Mouse (Mus musculus) neural tube, embryonic 15.5 days (tissue): Measurements from ENCODE around the gene Olfr1085. TPM values are rescaled to one million over a fixed set of nuclear protein-coding genes. Genes with fewer than 3 reads are reported as not detected.
"Not testable (repeated sequence)": the region's sequence is repeated elsewhere in the genome, so short reads cannot be mapped to it uniquely, and the experiment has no call there.

Experiments
- ATAC-seq: fragments of 200-750 bp; cut with Nextera tagmentation; 2 replicates; pipeline ENCODE4 v1.8.0; 2017; ENCODE audit warnings: mild to moderate bottlenecking, moderate TSS enrichment, moderate library complexity; ENCODE audit not compliant: low FRiP score
- H3K27ac ChIP-seq: fragments of 300-500 bp; sonication (generic); replicated peaks from 2 replicates; pipeline ENCODE4 v1.5.1; 2015; ENCODE audit warnings: mild to moderate bottlenecking, inconsistent platforms
- H3K27me3 ChIP-seq: fragments of 300-500 bp; sonication (generic); replicated peaks from 2 replicates; pipeline ENCODE4 v1.6.1; 2015; ENCODE audit warnings: inconsistent platforms
- H3K36me3 ChIP-seq: fragments of 300-500 bp; sonication (generic); 2 replicates; pipeline ENCODE4 v1.6.1; 2015; ENCODE audit warnings: inconsistent platforms
- H3K4me1 ChIP-seq: fragments of 300-500 bp; sonication (generic); 2 replicates; pipeline ENCODE4 v1.6.1; 2015; ENCODE audit warnings: inconsistent platforms
- H3K4me2 ChIP-seq: fragments of 300-500 bp; sonication (generic); 2 replicates; pipeline ENCODE4 v1.6.1; 2015; ENCODE audit warnings: inconsistent platforms, mild to moderate bottlenecking, moderate library complexity
- H3K4me3 ChIP-seq: fragments of 300-500 bp; sonication (generic); replicated peaks from 2 replicates; pipeline ENCODE4 v1.5.1; 2015; ENCODE audit warnings: mild to moderate bottlenecking, inconsistent platforms
- H3K9ac ChIP-seq: fragments of 300-500 bp; sonication (generic); replicated peaks from 2 replicates; pipeline ENCODE4 v1.6.1; 2015; ENCODE audit warnings: mild to moderate bottlenecking, inconsistent platforms
- H3K9me3 ChIP-seq: fragments of 300-500 bp; sonication (generic); replicated peaks from 2 replicates; pipeline ENCODE4 v1.6.1; 2016; ENCODE audit warnings: inconsistent platforms
- WGBS: fragments of 180-500 bp; shearing (Covaris S2); methylation state at CpG from one replicate; pipeline ENCODE4 v1.1.7; 2015; ENCODE audit warnings: mixed read lengths; 5-methylcytosine and 5-hydroxymethylcytosine counted together
- polyA plus RNA-seq: library from polyadenylated mRNA; unstranded; fragments of >200 nt; fragmentation: Nextera tagmentation; extraction: Ambion mirVana; gene quantifications from 2 replicates; pipeline ENCODE4 v1.2.1, GENCODE M21; 2015

The Olfr1085 gene
- not detected in 2 replicates for polyA plus RNA-seq

DNA sequence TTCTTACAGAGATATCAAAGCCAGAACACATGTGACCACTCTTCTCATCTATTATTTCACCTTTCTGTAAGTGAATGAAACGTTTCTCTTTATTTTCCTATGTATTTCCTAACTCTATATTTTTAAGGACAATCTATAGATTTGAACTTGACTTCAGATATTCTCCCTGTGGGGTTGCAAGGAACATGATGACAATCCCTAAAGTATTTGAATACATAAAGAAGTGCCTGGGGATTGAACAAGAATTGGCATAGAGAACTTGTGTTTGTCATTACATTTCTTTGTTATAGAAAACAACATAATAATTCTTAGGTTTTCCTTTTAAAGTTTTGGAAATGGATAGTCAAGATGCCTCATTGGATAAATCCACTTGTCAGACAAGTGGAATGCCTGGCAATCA is at the start of gene Olfr1085:
Gene Olfr1085 (minus strand): TSS at position 101 of the 400 bp plus-strand sequence.
- WGBS, result 33% methylated on average over 1 of the region's 1 CpGs
- H3K36me3 ChIP-seq, result no peaks in the 10 kb centered on the region
- H3K9me3 ChIP-seq, result no peaks in the 10 kb centered on the region
- H3K4me3 ChIP-seq, result no peak within 1 kb of the TSS
- H3K27me3 ChIP-seq, result no peaks in the 10 kb centered on the region
- ATAC-seq, result no peak
- H3K9ac ChIP-seq, result no peak within 1 kb of the TSS
- no peaks in the 10 kb centered on the region for H3K4me1 ChIP-seq
- H3K27ac ChIP-seq, result no peak within 1 kb of the TSS
- no peak within 1 kb of the TSS for H3K4me2 ChIP-seq

DNA sequence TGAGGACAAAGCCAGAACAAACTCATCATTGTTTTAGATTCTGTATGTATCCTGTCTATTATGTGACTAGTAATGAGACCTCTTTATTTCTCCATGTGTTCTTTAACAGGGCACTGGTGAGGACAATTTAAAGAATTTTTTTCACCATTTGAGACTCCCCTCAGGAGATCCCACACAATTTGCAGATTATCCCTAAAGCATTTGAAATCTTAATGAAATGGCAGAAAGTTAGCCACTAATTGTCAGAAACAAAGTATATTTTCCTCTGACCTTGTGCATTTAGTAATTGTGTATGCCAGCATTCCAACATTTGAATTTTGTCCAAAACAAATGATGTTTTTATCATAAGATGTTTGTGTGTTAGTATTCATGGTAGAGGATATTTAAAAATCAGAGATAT is 36.5 kb upstream of the Olfr1085 start, which contains the start of gene Olfr1087:
Gene Olfr1087 (minus strand): TSS at position 101 of the 400 bp plus-strand sequence.
- Histone ChIP-seq H3K9ac (no peak within 1 kb of the TSS), H3K4me1 (no peaks in the 10 kb centered on the region), H3K4me3 (no peak within 1 kb of the TSS), H3K27ac (no peak within 1 kb of the TSS), H3K36me3 (no peaks in the 10 kb centered on the region), H3K9me3 (no peaks in the 10 kb centered on the region), H3K4me2 (no peak within 1 kb of the TSS), H3K27me3 (no peaks in the 10 kb centered on the region)
- ATAC-seq, result no peak

DNA sequence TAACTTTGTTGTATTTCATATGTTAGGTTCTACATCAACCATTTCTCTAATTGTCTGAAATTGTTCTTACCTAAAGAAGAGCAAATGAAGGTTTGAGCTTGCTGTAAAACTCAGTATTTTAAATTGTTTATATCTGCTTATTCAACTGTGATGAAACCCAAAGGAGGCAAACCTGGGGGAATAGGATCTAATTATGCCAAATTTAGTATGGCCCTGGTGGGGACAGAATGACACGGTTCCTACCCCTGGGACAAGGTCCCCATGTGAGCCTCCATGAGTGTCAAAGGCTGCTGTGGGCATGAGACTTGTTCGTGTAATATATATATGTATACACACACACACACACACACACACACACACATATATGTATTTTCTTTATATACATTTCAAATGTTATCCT is 18.2 kb upstream of the Olfr1085 start, which contains the start of gene Olfr1086:
Gene Olfr1086 (minus strand): TSS at position 101 of the 400 bp plus-strand sequence.
- H3K4me2 ChIP-seq, result no peak within 1 kb of the TSS

DNA sequence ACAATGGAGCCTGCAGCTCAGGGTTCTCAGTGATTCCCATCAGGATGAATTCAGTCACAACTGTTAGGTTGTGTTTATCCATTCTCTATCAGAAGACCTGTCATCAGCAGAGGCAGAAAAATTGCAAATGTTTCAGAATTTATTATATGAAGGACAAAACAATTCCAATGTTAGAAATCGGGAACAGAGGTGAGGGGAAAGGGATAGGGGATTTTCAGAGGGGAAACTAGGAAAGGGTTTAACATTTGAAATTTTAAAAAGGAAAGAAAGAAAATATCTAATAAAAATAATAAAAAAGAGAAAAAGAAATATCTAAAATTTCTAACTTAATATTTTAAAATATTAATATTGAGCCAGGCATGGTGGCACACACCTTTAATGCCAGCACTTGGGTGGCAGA is 22.2 kb downstream of the Olfr1085 start, which contains the start of gene Olfr1084:
Gene Olfr1084 (minus strand): TSS at position 101 of the 400 bp plus-strand sequence.
- not testable (repeated sequence) for ATAC-seq, H3K4me2 ChIP-seq, H3K36me3 ChIP-seq, H3K27ac ChIP-seq, H3K9me3 ChIP-seq, H3K4me1 ChIP-seq, H3K4me3 ChIP-seq, H3K9ac ChIP-seq, H3K27me3 ChIP-seq
- WGBS, result 86% methylated on average over 1 of the region's 1 CpGs

More for the DNA sequence above, 18.2 kb upstream of the Olfr1085 start, which contains the start of gene Olfr1086:
- 77% methylated on average over 2 of the region's 2 CpGs for WGBS
- no peak for ATAC-seq
- Histone ChIP-seq H3K4me3 (no peak within 1 kb of the TSS), H3K27me3 (no peaks in the 10 kb centered on the region), H3K36me3 (no peaks in the 10 kb centered on the region), H3K4me1 (no peaks in the 10 kb centered on the region), H3K9ac (no peak within 1 kb of the TSS), H3K27ac (no peak within 1 kb of the TSS), H3K9me3 (no peaks in the 10 kb centered on the region)

Other genes with a start within 250 kb of the Olfr1085 start
- not detected in 2 replicates for gene Olfr1061, start 248.0 kb downstream of the Olfr1085 start, polyA plus RNA-seq
- not detected in 2 replicates for gene Olfr1062, start 235.3 kb downstream of the Olfr1085 start, polyA plus RNA-seq
- gene Olfr1065, start 211.4 kb downstream of the Olfr1085 start, polyA plus RNA-seq, result not detected in 2 replicates
- not detected in 2 replicates for gene Olfr1066, start 205.8 kb downstream of the Olfr1085 start, polyA plus RNA-seq
- not detected in 2 replicates for gene Olfr228, start 174.6 kb downstream of the Olfr1085 start, polyA plus RNA-seq
- gene Olfr1076, start 153.6 kb downstream of the Olfr1085 start, polyA plus RNA-seq, result not detected in 2 replicates
- not detected in 2 replicates for gene Olfr1079, start 119.5 kb downstream of the Olfr1085 start, polyA plus RNA-seq
- gene Olfr1080, start 103.8 kb downstream of the Olfr1085 start, polyA plus RNA-seq, result not detected in 2 replicates
- not detected in 2 replicates for gene Olfr1082, start 63.1 kb downstream of the Olfr1085 start, polyA plus RNA-seq
- gene Olfr1084, start 22.3 kb downstream of the Olfr1085 start, polyA plus RNA-seq, result not detected in 2 replicates
- not detected in 2 replicates for gene Olfr1086, start 18.1 kb upstream of the Olfr1085 start, polyA plus RNA-seq
- gene Olfr1087, start 36.4 kb upstream of the Olfr1085 start, polyA plus RNA-seq, result not detected in 2 replicates
- gene Olfr1089, start 71.7 kb upstream of the Olfr1085 start, polyA plus RNA-seq, result not detected in 2 replicates
- not detected in 2 replicates for gene Olfr1090, start 97.0 kb upstream of the Olfr1085 start, polyA plus RNA-seq
- not detected in 2 replicates for gene Olfr1093, start 120.5 kb upstream of the Olfr1085 start, polyA plus RNA-seq
- gene Olfr141, start 148.0 kb upstream of the Olfr1085 start, polyA plus RNA-seq, result not detected in 2 replicates
- not detected in 2 replicates for gene Olfr1094, start 162.6 kb upstream of the Olfr1085 start, polyA plus RNA-seq
- not detected in 2 replicates for gene Olfr1095, start 189.7 kb upstream of the Olfr1085 start, polyA plus RNA-seq
- not detected in 2 replicates for gene Gm13723, start 212.8 kb upstream of the Olfr1085 start, polyA plus RNA-seq
- not detected in 2 replicates for gene Olfr1097, start 230.2 kb upstream of the Olfr1085 start, polyA plus RNA-seq